Mouse (Mus musculus) lung, postnatal 10 days (tissue): Measurements from ENCODE around the gene Tomm20.
"Not testable (repeated sequence)": the region's sequence is repeated elsewhere in the genome, so short reads cannot be mapped to it uniquely, and the experiment has no call there.

Source experiments
- DNase-seq: peaks from one replicate; pipeline ENCODE4 v3.0.0; 2021

Gene Tomm20

GRCm38 (mm10) chr8:126882586-126882985, 63.1 kb downstream of the Tomm20 start:
- not testable (repeated sequence) for DNase-seq

- DNase-seq = no peak
Measured at GRCm38 (mm10) chr8:126881641-126882140, 64.0 kb downstream of the Tomm20 start.
